8 mouse cellular contexts compared by ENCODE assay signal in the genomic region with DNA sequence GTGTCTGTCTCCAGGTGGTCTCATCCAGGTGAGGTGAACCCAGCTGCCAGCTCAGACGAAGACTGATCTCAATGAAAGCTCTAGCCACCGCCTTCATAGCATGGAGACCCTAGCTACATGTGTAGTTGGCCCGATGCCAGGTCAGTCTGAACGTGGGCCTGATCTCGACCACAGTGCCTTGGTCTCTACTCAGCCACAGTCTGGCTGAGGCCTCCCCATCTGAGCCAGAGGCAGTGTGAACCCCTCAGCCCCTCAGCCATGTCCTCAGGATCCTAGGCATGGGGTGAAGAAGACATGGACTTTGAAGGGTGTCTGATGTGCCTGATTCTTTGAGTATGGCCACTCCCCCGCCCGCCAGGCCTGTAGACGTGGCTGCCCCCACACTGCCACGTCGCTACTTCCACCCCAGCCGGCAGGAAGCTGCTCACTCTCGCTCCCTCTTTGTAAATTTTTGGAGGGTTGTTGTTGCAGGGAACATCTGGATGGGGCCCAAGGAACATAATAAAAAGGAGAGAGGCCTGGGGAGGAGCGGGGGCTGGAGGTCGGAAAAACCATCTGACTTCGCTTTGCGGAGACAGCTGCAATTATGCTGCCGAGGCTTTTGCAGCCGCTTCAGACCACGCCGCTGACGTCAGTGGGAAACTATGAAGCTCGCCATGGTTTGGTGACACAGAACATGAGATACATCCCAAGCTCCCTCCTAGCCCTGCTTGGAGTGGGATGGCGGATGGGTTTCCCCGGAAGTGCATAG.
DNase-seq lines count a peak whose midpoint lies in the region; ATAC-seq lines count a peak whose summit lies in the region.

No protein-coding gene starts in this region.

- H3K27me3 ChIP-seq in forebrain, embryonic 13.5 days: peaks cover 7% of the 10 kb centered on the region; the same call in 1 of the 2 replicates
- H3K27me3 ChIP-seq in forebrain, embryonic 16.5 days (replicated peaks; ENCODE audit: control insufficient read depth, insufficient read depth, low read length): no peaks in the 10 kb centered on the region
- no peaks in the 10 kb centered on the region for H3K27me3 ChIP-seq in intestine, embryonic 16.5 days (replicated peaks; ENCODE audit: control insufficient read depth, insufficient read depth, low read length)

- H3K4me2 ChIP-seq in forebrain, embryonic 13.5 days: no peak overlapping the region
- no peak overlapping the region for H3K4me2 ChIP-seq in forebrain, embryonic 16.5 days (ENCODE audit: low read length)
- H3K4me2 ChIP-seq in intestine, embryonic 16.5 days (ENCODE audit: low read depth, low read length): no peak overlapping the region

- WGBS in forebrain, embryonic 13.5 days: 74% methylated on average over 24 of the region's 24 CpGs
- WGBS in forebrain, embryonic 16.5 days: 70% methylated on average over 24 of the region's 24 CpGs
- 47% methylated on average over 24 of the region's 24 CpGs for WGBS in intestine, embryonic 16.5 days

- H3K4me1 ChIP-seq in forebrain, embryonic 13.5 days: no peaks in the 10 kb centered on the region
- no peaks in the 10 kb centered on the region for H3K4me1 ChIP-seq in forebrain, embryonic 16.5 days (replicated peaks; ENCODE audit: control insufficient read depth, insufficient read depth, low read length)
- H3K4me1 ChIP-seq in intestine, embryonic 16.5 days (ENCODE audit: control insufficient read depth, insufficient read depth, low read length): peaks cover 19% of the 10 kb centered on the region

- ATAC-seq in forebrain, embryonic 13.5 days: no peak
- ATAC-seq in forebrain, embryonic 16.5 days: no peak
- peak; percentile 71 for ATAC-seq in intestine, embryonic 16.5 days

- DNase-seq in gastrocnemius, adult 18-20 months (ENCODE audit: low spot score): peak; percentile 79
- peak; percentile 61 for DNase-seq in lung, postnatal 36 days
- no peak for DNase-seq in thymus, postnatal 4 days
- no peak for DNase-seq in right cerebral cortex, postnatal 4 days
- DNase-seq in adrenal gland, adult 2 months: no peak

- no peaks in the 10 kb centered on the region for H3K9me3 ChIP-seq in forebrain, embryonic 13.5 days (replicated peaks)
- H3K9me3 ChIP-seq in forebrain, embryonic 16.5 days (ENCODE audit: control insufficient read depth, low read length): no peaks in the 10 kb centered on the region
- no peaks in the 10 kb centered on the region for H3K9me3 ChIP-seq in intestine, embryonic 16.5 days (ENCODE audit: control insufficient read depth, low read length)

- no peak overlapping the region for H3K27ac ChIP-seq in forebrain, embryonic 13.5 days
- H3K27ac ChIP-seq in forebrain, embryonic 16.5 days (ENCODE audit: low read length): no peak overlapping the region
- peak overlapping the region; percentile 87 for H3K27ac ChIP-seq in intestine, embryonic 16.5 days (ENCODE audit: low read length)

- H3K36me3 ChIP-seq in forebrain, embryonic 13.5 days (ENCODE audit: poor library complexity, severe bottlenecking): no peaks in the 10 kb centered on the region
- no peaks in the 10 kb centered on the region for H3K36me3 ChIP-seq in forebrain, embryonic 16.5 days (ENCODE audit: control insufficient read depth, insufficient read depth)
- no peaks in the 10 kb centered on the region for H3K36me3 ChIP-seq in intestine, embryonic 16.5 days (ENCODE audit: control insufficient read depth, insufficient read depth, low read length)

- H3K9ac ChIP-seq in forebrain, embryonic 13.5 days: 0 out of 2 replicates have a peak overlapping the region, but pooled peaks have one; percentile 16
- H3K9ac ChIP-seq in forebrain, embryonic 16.5 days (replicated peaks; ENCODE audit: low read depth, low read length): no peak overlapping the region
- H3K9ac ChIP-seq in intestine, embryonic 16.5 days (ENCODE audit: low read depth, low read length): peak overlapping the region; percentile 42; the same call in 1 of the 2 replicates

- no peak overlapping the region for H3K4me3 ChIP-seq in forebrain, embryonic 13.5 days
- no peak overlapping the region for H3K4me3 ChIP-seq in forebrain, embryonic 16.5 days (replicated peaks; ENCODE audit: low read length)
- H3K4me3 ChIP-seq in intestine, embryonic 16.5 days (ENCODE audit: low read length): no peak overlapping the region

Comparison
In these comparisons a context has a peak if more than half of its experiments do, and no peak if none do; other contexts are left out.
1. DNase-seq: peak in gastrocnemius, adult 18-20 months (single experiment) and lung, postnatal 36 days (single experiment); none in thymus, postnatal 4 days (single experiment), right cerebral cortex, postnatal 4 days (single experiment) and adrenal gland, adult 2 months (single experiment).